Mouse (Mus musculus): Measurements from ENCODE around the gene Mrpl4.
"Not testable (repeated sequence)": the region's sequence is repeated elsewhere in the genome, so short reads cannot be mapped to it uniquely, and the experiment has no call there.

The Mrpl4 gene

DNA sequence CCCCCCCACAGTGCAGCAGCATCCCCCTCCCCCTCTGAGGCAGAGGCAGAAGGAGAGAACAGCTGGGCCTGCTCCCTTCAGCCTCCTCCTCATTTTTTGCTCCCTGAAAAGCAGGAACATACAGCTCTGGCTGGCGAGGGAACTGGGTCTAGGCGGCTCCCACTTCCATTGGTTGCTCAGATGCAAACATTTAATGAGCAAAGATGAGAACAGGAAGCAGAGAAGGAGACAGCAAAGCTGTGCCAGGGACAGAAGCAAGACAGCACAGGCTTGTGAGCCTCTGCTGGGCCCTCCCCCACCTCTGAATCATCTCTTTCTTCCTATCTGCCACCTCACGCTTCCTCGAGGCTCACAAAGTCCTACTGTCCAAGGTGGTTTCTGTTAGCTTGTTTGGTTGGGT lies 38.8 kb downstream of the Mrpl4 start:
- no peak for DNase-seq (ENCODE audit: low spot score)

GRCm38 (mm10) chr9:21043563-21043962 lies 41.0 kb downstream of the Mrpl4 start:
- no peak for DNase-seq (ENCODE audit: low spot score)

- DNase-seq (ENCODE audit: low spot score), result not testable (repeated sequence)
Measured at GRCm38 (mm10) chr9:21044785-21045184, 42.2 kb downstream of the Mrpl4 start.

DNA sequence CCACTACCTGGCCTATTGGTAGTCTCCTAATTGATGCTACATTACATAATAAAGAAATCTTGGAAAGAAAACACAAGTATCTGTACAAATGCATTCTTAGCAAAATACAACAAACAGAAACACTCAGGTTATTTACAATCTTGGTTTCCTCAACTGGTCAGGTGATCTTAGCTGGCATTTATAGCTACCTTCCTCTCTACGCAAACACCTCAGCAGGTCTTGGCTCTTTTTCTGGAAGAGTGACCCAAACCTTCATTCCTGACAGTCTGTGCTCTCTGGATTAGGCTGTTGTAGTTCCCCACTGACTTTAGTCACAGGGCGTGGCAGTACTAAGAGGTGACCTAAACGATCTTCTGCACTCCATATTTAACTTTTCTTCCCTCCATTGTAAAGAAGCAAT lies 42.7 kb downstream of the Mrpl4 start:
- DNase-seq (ENCODE audit: low spot score), result no peak

- DNase-seq (ENCODE audit: low spot score), result no peak
Measured at GRCm38 (mm10) chr9:21051578-21051977, 49.0 kb downstream of the Mrpl4 start.
